Mouse (Mus musculus): ENCODE data around the gene Ccdc103.

- TF ChIP-seq CTCF (IDR thresholded peaks at IDR 0.05) (no peak), POLR2A (IDR thresholded peaks at IDR 0.05; ENCODE audit: insufficient read depth, low read depth, low read length) (no peak)
These were observed 20.2 kb downstream of the Ccdc103 start for GRCm38 (mm10) chr11:102901199-102901598.

All from heart, adult 2 months (tissue).